Mouse (Mus musculus): ENCODE measurements around the gene Umad1. TPM values are rescaled to one million over a fixed set of nuclear protein-coding genes. Genes with fewer than 3 reads are reported as not detected.
"Not testable (repeated sequence)": the region's sequence is repeated elsewhere in the genome, so short reads cannot be mapped to it uniquely, and the experiment has no call there.

Gene Umad1
- total RNA-seq, 2 experiments from 2014 or later, result 11.7 to 13.4 TPM

DNA sequence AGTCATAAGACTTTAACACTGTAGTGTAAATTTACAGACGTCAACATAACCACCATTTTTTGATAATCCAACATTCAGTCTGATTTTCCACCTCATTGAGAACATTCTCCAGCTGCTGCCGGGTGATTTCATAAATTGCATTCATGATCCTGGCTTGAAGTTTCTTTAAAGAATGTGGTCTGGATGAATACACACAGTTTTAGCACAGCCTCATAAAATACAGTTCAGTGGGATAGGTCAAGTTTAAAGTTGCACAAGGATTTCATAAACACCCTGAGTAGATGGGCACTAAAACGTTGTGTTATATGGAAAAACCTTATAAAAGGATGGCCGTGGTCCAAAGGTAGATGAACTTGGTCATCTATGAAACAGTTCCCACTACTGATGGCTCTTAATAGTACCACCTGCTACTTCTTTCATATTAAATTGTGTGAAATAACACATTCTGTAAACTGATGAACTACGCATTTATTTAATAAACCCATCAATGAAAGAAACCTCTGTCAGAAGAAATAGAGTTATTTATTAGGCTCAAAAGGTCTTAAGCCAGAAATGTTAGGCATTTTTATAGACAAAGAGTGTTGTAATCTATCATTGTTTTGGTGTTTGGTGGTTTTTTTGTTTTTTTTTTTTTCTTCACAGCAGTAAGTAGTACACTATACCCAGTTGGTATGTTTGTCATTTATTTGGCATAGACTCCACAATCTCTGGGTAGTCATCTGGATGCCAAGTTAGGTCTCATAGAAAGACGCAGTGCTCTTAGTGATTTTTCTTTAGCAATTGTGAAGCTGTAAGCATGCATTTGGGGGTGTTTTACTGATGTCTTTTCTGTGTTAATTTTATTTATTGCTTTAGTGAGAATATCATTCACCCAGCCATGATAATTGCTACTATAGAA, 49.0 kb downstream of the Umad1 start:
- no peak for DNase-seq (ENCODE audit: low spot score in 2 of 2)

- DNase-seq (ENCODE audit: low spot score in 2 of 2), result no peak
Measured at GRCm38 (mm10) chr6:8312554-8312953, 53.5 kb downstream of the Umad1 start.

- DNase-seq (ENCODE audit: low spot score in 2 of 2), result no peak
Measured at GRCm38 (mm10) chr6:8316201-8316600, 57.1 kb downstream of the Umad1 start.

- no peak for DNase-seq (ENCODE audit: low spot score in 2 of 2)
Measured at GRCm38 (mm10) chr6:8319591-8319990, 60.5 kb downstream of the Umad1 start.

DNA sequence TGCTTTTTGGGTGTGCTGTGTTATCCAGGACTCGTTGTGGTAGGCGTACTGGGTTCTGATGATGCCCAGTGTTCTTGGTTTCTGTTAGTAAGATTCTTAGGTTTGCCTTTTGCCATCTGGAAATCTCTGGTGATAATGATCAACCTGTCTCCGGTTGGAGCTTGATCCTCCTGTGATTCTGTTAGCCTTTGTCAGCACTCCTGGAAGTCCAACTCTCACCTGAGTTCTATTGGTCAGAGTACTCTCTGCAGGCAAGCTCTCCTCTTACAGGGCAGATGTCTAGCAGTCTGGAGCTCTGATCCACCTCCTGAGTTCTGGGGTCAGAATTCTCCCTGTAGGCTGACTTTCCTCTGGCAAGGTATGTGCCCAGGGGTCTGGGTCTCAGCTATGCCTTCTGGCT, 72.4 kb downstream of the Umad1 start:
- DNase-seq (ENCODE audit: low spot score in 2 of 2), result not testable (repeated sequence)

DNA sequence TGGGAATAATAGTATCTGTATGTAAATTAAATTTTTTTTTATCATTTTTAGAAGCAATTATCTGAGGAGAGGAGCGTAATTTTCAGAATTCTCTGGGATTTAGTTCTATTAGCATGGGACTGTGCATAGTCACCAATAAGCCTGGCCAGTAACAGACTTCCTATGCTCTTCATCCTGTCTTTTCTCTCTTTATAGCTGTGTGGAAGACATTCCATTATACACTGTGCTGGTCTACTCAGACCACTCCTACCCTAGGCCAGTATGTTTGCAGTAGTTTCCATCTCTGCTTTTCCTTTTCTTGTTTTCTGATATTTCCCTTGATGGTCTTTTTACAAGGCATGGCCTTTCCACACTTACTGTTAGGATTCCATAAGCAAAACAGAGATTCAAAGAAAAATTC, 74.3 kb downstream of the Umad1 start:
- no peak for DNase-seq (ENCODE audit: low spot score in 2 of 2)

DNA sequence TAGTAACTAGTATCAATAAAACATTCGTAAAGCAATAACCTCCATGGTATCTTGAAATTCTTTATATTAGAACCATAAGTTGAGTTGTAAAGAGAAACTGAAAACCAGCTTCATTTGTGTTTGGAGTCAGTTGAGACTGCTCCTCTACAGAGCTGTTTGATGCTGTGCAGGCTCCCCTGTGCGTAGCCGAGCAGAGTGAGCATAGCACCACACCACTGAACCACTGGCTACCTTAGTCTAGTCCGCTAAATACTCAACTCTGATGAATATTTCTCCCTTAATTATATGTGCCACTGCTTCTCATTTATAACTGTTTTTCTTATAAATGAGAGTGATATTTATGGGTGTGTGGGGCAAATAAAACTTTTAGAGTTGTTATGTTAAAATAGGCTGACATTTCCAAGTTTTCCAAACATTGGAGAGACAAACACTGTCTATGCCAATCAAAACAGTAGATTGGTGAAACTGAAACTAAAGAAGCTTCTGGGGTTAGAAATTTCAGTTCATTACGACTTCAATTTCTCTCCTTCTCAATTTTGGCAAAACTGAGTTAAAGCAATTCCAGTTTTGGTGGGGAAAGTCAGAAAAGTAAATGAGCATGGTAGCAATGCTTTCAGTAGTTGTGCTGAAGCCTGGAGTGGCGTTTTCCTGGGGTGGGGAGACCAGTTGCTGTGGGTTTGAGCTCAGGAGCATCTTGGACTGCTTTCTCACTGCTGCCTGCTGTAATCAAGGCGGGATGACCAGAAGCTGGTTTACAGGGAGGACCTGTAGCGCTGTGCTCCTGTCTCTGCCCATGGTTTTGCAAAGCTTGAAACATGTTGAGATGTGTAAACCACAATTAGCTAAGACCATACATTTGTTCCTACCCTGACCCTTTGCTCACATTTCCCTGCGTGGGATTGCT, 77.7 kb downstream of the Umad1 start:
- no peak for DNase-seq (ENCODE audit: low spot score in 2 of 2)

- DNase-seq (ENCODE audit: low spot score in 2 of 2), result no peak
Measured at GRCm38 (mm10) chr6:8339453-8339852, 80.4 kb downstream of the Umad1 start.

GRCm38 (mm10) chr6:8343271-8343670, 84.2 kb downstream of the Umad1 start:
- DNase-seq (ENCODE audit: low spot score in 2 of 2), result no peak

GRCm38 (mm10) chr6:8345219-8345856, 86.2 kb downstream of the Umad1 start:
- peak; percentile 23 to 63 for DNase-seq (ENCODE audit: low spot score in 2 of 2)

- DNase-seq (ENCODE audit: low spot score in 2 of 2), result no peak
Measured at GRCm38 (mm10) chr6:8347154-8347553, 88.1 kb downstream of the Umad1 start.

- DNase-seq (ENCODE audit: low spot score in 2 of 2), result no peak
Measured at GRCm38 (mm10) chr6:8348344-8348743, 89.3 kb downstream of the Umad1 start.

DNA sequence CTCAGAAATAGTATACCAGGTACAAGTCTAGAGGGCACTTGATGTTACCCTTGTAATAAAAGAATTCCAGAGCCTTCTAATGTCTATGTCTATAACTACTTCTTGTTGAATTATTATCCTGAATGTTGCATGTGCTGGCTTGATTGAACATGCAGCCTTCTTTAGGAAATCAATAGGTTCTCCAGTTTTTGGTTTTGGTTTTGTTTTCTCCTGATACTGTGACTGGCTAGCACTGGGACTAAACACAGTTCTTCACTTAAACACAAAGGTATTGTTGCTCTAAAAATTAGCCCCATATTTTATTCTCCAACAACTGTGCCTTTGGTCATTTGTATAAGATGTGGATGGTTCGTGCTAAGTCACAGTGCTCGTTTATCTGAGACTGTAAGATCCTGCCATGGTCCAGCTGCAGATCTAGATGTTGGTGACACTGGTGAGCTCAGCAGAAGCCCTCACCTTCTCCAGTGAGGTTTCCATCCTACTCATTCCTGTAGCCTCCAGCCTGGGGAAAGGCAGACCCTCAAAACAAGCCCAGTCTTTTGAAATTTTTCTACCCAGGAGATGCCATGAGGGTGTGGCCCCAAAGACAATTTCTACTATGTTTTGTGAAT, 90.1 kb downstream of the Umad1 start:
- DNase-seq (ENCODE audit: low spot score in 2 of 2), result no peak

GRCm38 (mm10) chr6:8351507-8351906, 92.4 kb downstream of the Umad1 start:
- DNase-seq (ENCODE audit: low spot score in 2 of 2), result no peak

GRCm38 (mm10) chr6:8352533-8353168, 93.6 kb downstream of the Umad1 start:
- DNase-seq (ENCODE audit: low spot score in 2 of 2), result no peak

DNA sequence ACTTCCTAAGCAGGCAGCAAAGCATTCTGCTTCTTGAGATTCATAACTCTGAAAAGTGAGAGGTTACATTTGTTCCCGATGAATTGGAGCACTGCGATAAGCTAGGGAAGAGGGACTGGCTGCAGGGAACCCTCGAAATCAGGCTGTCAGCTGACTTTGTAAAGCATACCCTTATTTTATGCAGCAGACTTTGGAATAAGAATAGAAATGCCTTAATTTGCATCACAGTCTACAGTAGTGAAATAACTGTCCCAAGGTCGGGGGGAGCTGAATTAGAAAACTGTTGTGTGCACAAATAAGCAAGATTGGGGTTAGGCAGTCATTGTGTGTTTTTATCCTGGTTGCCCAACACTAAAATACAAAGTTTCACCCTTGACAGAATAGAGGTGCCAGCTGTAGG, 94.4 kb downstream of the Umad1 start:
- DNase-seq (ENCODE audit: low spot score in 2 of 2), result no peak

DNA sequence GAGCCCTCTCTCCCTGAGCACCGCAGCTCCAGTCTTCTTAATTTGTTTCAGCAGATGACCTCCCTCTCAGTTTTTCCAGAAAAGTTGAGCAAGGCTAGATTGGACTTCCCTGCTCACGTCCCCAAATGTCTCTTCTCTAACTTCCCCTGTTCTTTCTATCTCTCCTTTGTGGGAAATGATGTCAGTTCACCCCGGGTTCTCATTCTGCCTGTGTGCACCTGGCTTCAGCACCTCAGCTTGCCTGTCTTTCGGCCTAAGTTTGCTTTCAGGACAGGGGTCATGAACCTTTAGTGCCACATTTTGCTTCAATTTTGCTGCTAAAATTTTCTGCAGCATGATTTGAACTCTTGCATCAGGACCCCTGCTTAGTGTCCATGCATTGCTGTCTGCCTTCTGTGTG, 95.8 kb downstream of the Umad1 start:
- DNase-seq (ENCODE audit: low spot score in 2 of 2), result no peak

GRCm38 (mm10) chr6:8358232-8358631, 99.1 kb downstream of the Umad1 start:
- no peak for DNase-seq (ENCODE audit: low spot score in 2 of 2)

GRCm38 (mm10) chr6:8358782-8359181, 99.7 kb downstream of the Umad1 start:
- DNase-seq (ENCODE audit: low spot score in 2 of 2), result no peak

- no peak for DNase-seq (ENCODE audit: low spot score in 2 of 2)
Measured at GRCm38 (mm10) chr6:8360805-8361204, 101.7 kb downstream of the Umad1 start.
